Mouse (Mus musculus) ovary, postnatal 14 days (tissue): Measurements from ENCODE around the gene Dlec1.

Source experiments
- DNase-seq: peaks from one replicate; pipeline ENCODE4 v3.0.0; 2022; ENCODE audit warnings: low spot score

The Dlec1 gene

DNA sequence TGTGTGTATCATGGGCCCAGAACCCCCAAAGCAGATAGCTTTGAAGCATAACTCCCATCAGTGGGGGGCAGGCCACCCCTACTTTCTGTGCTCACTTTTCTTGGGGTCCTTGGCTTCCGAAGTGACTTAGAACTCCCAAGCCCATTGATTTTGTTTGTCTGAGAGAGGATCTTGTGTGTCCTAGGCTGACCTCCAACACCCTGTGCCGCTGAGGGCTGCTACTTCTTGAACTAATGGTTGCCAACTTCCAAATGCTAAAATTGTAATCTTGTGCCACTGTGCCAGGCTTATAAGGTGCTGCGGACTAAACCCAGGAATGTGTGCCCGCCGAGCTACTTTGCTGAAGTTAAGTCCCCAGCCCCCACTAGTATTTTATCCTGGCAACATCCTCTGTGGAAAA lies 11.8 kb upstream of the Dlec1 start:
- no peak for DNase-seq

DNA sequence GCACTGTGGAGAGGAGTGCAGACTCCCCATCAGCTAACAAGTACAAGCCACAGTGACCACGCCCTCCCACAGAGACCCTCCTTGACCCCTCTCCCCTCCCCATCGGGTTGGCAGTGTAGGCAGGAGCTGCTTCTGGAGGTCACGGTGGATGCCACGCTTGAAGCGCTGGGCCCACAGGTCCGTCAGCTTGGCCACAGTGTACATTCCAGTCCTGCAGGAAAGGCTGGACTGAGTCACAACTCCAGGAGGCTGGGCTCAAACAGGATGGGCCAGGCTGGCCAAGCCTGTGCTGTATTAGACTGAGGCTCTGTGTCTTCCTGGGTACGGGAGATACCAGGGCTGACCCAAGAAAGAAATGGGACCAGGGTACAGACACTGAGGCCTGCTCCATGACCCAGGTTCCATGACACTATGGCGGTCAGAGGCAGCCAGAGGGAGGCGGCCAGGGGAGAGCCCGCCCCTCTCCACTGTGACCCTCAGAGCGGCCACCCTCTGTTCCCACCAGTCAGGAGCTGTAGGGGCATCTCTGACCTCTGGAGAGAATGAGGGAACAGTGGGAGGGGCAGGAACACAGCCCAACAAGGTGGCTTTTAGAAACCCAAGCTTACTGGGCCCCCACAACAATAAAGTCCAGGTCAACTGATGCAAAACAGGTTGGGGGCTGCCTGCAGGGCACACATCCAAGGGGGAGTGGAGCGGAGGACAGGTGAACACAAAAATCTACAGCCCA lies 10.5 kb upstream of the Dlec1 start:
- DNase-seq = no peak

GRCm38 (mm10) chr9:119092473-119093418 lies 9.5 kb upstream of the Dlec1 start:
- DNase-seq = no peak

- DNase-seq = peak; percentile 85
These were observed 8.6 kb upstream of the Dlec1 start, which contains the start of gene Plcd1 for GRCm38 (mm10) chr9:119093419-119094295. Gene Plcd1, minus strand, starts transcription at chr9:119093502.

DNA sequence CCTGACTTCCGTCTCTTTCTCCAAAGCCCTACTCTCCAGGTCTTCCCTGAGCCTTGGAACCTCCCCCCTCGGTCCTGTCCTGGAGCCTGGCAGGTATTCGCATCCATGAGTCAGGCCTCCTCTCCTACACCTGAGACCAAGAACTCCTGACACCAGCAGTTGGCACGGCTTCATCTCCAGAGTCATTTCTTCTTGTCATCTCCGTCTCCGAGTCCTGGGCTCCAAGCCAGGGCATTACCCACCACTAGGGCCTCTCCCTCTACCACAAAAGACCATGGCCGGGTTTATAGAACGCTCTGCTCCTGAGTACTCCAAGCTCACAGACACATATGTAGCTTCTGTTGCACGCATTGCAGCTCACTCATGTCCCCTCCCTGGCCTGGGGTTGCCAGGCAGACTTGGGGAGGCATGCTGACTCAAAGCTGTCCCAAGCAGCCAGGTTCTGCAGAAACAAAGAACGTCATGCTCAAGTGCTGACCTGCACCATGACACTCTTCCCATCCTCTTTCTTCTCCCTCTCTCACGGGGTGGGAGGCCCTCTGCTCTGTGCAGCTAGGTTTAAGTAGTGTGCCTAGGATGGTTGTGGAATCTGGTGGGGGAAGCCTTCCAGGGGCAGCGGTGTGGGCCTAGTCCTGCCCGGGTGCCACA lies 7.7 kb upstream of the Dlec1 start:
- DNase-seq = no peak

DNA sequence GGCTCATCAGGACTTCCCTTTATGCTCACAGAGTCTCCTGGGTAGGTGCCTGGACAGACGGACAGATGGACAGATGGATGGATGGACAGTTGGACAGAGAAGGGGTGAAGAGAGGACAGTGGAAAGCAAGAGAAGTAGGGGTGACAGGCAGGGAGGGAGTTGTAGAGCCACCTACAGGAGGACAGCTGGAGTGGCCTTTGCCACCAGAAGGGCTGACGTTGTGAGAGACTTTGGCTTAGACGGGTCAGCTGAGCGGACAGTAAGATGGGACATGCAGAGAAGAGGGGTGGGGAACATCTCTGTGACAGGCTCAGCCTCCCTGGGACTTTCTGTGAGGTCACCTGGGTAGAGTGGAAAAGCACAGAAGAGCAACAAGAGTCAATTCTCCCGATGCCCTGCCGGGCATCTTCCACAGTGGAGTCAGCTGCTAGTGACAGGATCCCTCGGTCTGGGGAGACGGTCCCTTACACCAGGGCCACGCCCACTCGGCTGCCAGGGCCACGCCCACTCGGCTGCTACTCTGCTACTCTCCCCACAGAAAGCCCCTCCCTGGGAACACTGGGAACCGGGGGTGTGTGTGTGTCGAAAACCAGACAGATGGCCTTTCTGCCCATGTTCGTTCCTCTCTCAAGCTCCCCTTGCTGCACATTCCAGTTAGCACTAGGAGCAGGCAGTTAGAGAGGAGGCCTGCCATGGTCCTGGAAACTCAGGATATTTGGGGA lies 1.9 kb upstream of the Dlec1 start:
- no peak for DNase-seq

GRCm38 (mm10) chr9:119102783-119103113 lies 470 bp downstream of the Dlec1 start:
- no peak for DNase-seq

DNA sequence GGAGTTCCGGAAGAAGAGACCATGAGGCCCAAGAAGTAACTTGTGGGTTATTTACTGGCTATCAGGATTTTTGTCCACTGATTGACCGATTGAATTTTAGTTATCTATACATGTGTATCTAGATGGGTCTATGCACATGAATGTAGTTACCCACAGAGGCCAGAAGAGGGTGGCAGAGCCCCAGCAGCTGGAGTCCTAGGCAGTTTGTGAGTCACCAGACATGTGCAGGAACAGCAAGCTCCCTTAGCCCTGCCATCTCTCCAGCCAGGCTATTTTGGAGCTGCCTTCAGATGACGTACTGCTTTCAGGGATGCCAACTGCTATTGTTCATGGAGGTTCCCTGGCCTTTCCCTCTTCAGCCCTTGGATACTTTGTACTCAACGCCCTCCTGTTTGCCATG lies 5.3 kb downstream of the Dlec1 start:
- no peak for DNase-seq

GRCm38 (mm10) chr9:119109685-119110353 lies 7.5 kb downstream of the Dlec1 start:
- no peak for DNase-seq

DNA sequence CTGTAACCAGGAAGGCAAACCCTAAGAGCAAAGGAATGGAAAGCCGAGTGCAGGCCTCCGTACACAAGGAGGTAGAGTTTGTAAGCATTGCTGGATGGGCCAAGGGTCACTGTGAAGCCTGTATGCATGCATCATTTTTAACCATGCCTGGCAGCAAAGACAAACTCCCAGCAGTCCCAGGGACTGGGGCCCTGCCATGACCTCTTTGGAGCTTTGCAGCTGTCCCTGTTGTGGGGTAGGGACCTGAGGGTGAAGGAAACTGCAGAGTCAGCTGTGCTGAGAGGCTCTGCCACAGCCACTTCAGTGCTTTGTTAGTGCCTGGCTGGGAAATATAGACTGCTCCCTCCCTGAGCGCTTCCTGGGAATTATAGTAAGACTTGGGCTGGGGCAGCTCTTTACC lies 8.4 kb downstream of the Dlec1 start:
- DNase-seq = no peak

- DNase-seq = no peak
These were observed 12.6 kb downstream of the Dlec1 start for GRCm38 (mm10) chr9:119114911-119115310.

- DNase-seq = no peak
These were observed 17.3 kb downstream of the Dlec1 start for GRCm38 (mm10) chr9:119119409-119120167.

GRCm38 (mm10) chr9:119120168-119120560 lies 17.9 kb downstream of the Dlec1 start:
- DNase-seq = no peak

DNA sequence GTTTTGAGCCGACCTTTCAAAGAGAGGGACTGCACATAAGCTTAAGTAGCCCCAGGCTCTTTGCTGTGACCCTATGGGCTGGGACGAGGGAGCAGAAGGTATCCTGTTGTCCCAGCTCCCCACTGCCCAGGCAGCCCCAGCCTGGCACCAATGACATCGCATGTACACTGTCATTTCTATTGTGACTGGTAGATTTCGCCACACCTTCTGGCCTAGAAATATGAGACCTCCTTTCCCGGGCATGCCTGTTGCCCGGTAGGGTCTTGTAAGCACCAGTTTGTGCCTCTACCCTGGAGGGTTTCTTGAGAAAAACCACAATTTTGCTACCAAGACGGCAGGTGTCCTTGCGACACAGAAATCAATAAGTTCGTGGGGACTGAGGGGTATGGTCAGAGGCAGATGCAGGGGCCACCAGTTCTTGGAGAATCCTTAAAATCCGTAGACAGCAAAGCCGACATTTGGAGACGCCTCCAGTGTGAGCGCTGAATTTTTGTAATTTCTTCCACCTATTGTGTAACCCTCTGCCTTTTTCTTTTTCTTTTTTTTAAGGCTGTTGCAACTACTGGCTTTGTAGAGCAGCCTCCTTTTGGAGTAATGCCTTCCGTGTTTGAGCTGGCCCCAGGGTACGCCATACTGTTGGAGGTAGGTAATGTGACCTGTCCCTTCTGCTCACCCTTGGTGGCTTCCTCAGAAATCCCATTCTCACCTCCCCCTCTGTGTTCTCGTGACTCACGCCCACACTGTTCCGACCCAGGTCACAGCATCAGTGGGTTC lies 20.5 kb downstream of the Dlec1 start:
- no peak for DNase-seq

DNA sequence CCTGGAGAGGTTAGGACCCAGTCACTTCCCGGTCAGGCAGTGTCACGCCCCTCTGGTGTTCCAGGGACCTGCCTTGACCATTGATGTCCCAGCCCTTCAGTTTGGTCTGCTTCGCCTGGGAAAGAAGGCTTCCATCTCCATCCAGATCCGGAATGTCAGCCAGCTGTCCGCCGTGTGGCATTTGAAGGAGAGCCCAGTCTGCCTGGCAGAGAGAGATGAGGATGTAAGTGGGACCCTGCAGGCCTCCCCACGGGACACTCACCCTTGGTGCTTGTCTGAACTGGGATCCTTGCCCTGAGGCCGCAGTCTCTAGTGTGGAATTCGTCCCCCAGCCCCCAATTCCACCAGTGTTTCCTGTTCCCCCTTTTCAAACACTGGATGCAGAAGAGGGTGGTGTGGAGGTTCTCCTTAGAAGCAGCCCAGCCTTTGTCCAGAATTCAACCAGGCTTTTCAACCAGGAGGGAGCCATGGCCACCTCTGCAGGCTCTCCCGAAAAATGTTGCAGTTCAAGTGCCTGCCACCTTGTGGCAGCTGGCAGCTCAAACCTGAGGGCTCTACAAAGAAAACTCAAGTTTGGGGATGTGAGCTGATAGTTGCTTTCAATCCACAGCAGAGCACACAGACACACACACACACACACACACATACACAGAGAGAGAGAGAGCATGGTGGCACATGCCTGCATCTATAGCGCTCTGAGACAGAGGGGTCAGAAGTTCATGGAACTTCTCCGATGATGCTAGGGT lies 26.3 kb downstream of the Dlec1 start:
- no peak for DNase-seq

GRCm38 (mm10) chr9:119130692-119131091 lies 28.4 kb downstream of the Dlec1 start:
- DNase-seq = no peak

DNA sequence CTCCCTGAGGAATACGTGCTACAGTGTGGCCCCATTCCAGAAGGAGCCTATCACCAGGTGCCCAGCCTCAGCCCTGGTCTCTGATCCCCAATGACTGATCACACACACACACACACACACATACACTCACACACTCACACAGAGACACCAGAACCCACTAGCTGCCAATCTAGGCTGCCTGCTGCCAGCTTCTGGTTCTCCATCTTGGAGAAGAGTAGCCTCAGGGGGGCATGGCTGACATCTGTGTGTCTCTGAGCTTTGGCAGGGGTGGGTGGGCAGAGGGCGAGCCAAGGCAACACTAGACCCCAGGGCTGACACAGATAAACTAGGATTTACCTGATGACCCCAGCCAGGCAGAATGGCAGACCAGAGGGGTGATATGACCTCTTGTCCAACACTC lies 36.6 kb downstream of the Dlec1 start:
- no peak for DNase-seq

DNA sequence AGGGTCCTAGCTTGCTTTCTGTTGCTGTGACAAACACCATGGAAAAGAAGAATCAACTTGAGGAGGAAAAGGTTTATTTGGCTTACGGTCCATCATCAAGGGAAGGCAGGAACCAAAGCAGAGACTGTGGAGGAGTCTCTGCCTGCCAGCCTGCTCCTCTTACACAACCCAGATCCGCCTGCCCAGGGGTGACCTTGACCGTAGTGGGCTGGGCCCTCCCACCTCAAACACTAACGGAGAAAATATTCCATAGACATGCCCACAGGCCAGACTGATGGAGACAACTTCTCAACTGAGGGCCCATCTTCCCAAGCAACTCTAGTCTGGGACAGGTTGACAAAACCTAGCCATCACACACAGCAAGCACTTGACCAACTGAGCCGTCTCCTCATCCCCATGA lies 39.8 kb downstream of the Dlec1 start:
- no peak for DNase-seq
